Mouse (Mus musculus) midbrain, embryonic 16.5 days (tissue): Measurements from ENCODE around the gene Smarca2. TPM values are rescaled to one million over a fixed set of nuclear protein-coding genes. Genes with fewer than 3 reads are reported as not detected.

Experiments
- ATAC-seq: fragments of 200-750 bp; cut with Nextera tagmentation; 2 replicates; pipeline ENCODE4 v1.8.0; 2017; ENCODE audit warnings: moderate TSS enrichment
- H3K27ac ChIP-seq: fragments of 300-500 bp; sonication (generic); 2 replicates; pipeline ENCODE4 v1.5.1; 2014; ENCODE audit warnings: mild to moderate bottlenecking, low read length, mixed read lengths
- H3K27me3 ChIP-seq: fragments of 300-500 bp; sonication (generic); 2 replicates; pipeline ENCODE4 v1.6.1; 2014; ENCODE audit warnings: low read depth, low read length, mixed read lengths; ENCODE audit not compliant: control insufficient read depth, insufficient read depth
- H3K36me3 ChIP-seq: fragments of 300-500 bp; sonication (generic); 2 replicates; pipeline ENCODE4 v1.6.1; 2014; ENCODE audit warnings: mild to moderate bottlenecking, low read length, moderate library complexity, mixed read lengths; ENCODE audit not compliant: control insufficient read depth, insufficient read depth
- H3K4me1 ChIP-seq: fragments of 300-500 bp; sonication (generic); 2 replicates; pipeline ENCODE4 v1.6.1; 2014; ENCODE audit warnings: mild to moderate bottlenecking, low read length, mixed read lengths; ENCODE audit not compliant: control insufficient read depth, insufficient read depth
- H3K4me2 ChIP-seq: fragments of 300-500 bp; sonication (generic); 2 replicates; pipeline ENCODE4 v1.6.1; 2014; ENCODE audit warnings: mild to moderate bottlenecking, low read length, mixed read lengths
- H3K4me3 ChIP-seq: fragments of 300-500 bp; sonication (generic); 2 replicates; pipeline ENCODE4 v1.5.1; 2014; ENCODE audit warnings: low read depth, mild to moderate bottlenecking, low read length, moderate library complexity, mixed read lengths
- H3K9ac ChIP-seq: fragments of 300-500 bp; sonication (generic); 2 replicates; pipeline ENCODE4 v1.6.1; 2014; ENCODE audit warnings: low read depth, low read length, mixed read lengths
- H3K9me3 ChIP-seq: fragments of 300-500 bp; sonication (generic); replicated peaks from 2 replicates; pipeline ENCODE4 v1.6.1; 2014; ENCODE audit warnings: mild to moderate bottlenecking, low read length, mixed read lengths; ENCODE audit not compliant: control insufficient read depth, poor library complexity, severe bottlenecking
- WGBS: fragments of 180-500 bp; shearing (Covaris S2); extraction: QIAGEN DNeasy Blood & Tissue Kit; methylation state at CpG from one replicate; pipeline ENCODE4 v1.1.7; 2014; 5-methylcytosine and 5-hydroxymethylcytosine counted together
- polyA plus RNA-seq: library from polyadenylated mRNA; unstranded; fragments of >200 nt; fragmentation: Nextera tagmentation; extraction: Ambion mirVana; gene quantifications from 2 replicates; pipeline ENCODE4 v1.2.1, GENCODE M21; 2015

Smarca2 gene
- polyA plus RNA-seq, 1 experiment from 2014 or later = 178 TPM

- H3K4me2 ChIP-seq = no peak overlapping the region
- no peak for ATAC-seq
- no peaks in the 10 kb centered on the region for H3K27me3 ChIP-seq
- H3K4me1 ChIP-seq = peaks cover 7% of the 10 kb centered on the region; the same call in 1 of the 2 replicates
- H3K4me3 ChIP-seq = no peak overlapping the region
- peaks cover 14% of the 10 kb centered on the region for H3K36me3 ChIP-seq
- H3K27ac ChIP-seq = no peak overlapping the region
- H3K9me3 ChIP-seq = no peaks in the 10 kb centered on the region
- WGBS = 93% methylated on average over 8 of the region's 8 CpGs
- no peak overlapping the region for H3K9ac ChIP-seq
Measured at GRCm38 (mm10) chr19:26683731-26684130, 78.9 kb downstream of the Smarca2 start.

- 24% methylated on average over 4 of the region's 4 CpGs for WGBS
- no peaks in the 10 kb centered on the region for H3K4me1 ChIP-seq
- no peak overlapping the region for H3K27ac ChIP-seq
- no peaks in the 10 kb centered on the region for H3K27me3 ChIP-seq
- H3K9me3 ChIP-seq = no peaks in the 10 kb centered on the region
- H3K36me3 ChIP-seq = peaks cover 15% of the 10 kb centered on the region
- no peak for ATAC-seq
- H3K9ac ChIP-seq = no peak overlapping the region
- H3K4me2 ChIP-seq = no peak overlapping the region
- no peak overlapping the region for H3K4me3 ChIP-seq
Measured at GRCm38 (mm10) chr19:26690516-26690915, 85.7 kb downstream of the Smarca2 start.

- H3K27ac ChIP-seq = no peak overlapping the region
- 85% methylated on average over 4 of the region's 4 CpGs for WGBS
- H3K4me2 ChIP-seq = no peak overlapping the region
- H3K4me1 ChIP-seq = no peaks in the 10 kb centered on the region
- H3K9ac ChIP-seq = no peak overlapping the region
- H3K4me3 ChIP-seq = no peak overlapping the region
- peaks cover 19% of the 10 kb centered on the region for H3K36me3 ChIP-seq
- ATAC-seq = no peak
- no peaks in the 10 kb centered on the region for H3K27me3 ChIP-seq
- H3K9me3 ChIP-seq = no peaks in the 10 kb centered on the region
Measured at GRCm38 (mm10) chr19:26697107-26697506, 92.3 kb downstream of the Smarca2 start.

- H3K36me3 ChIP-seq = peaks cover 10% of the 10 kb centered on the region
- WGBS = 86% methylated on average over 10 of the region's 10 CpGs
- no peaks in the 10 kb centered on the region for H3K27me3 ChIP-seq
- no peak overlapping the region for H3K27ac ChIP-seq
- no peak overlapping the region for H3K4me3 ChIP-seq
- no peak overlapping the region for H3K9ac ChIP-seq
- no peak overlapping the region for H3K4me2 ChIP-seq
- H3K9me3 ChIP-seq = no peaks in the 10 kb centered on the region
- no peaks in the 10 kb centered on the region for H3K4me1 ChIP-seq
- no peak for ATAC-seq
Measured at GRCm38 (mm10) chr19:26704545-26705209, 99.8 kb downstream of the Smarca2 start.

GRCm38 (mm10) chr19:26706910-26707309 is 102.1 kb downstream of the Smarca2 start:
- Histone ChIP-seq H3K4me2 (no peak overlapping the region), H3K9me3 (no peaks in the 10 kb centered on the region), H3K9ac (no peak overlapping the region), H3K27me3 (no peaks in the 10 kb centered on the region), H3K27ac (no peak overlapping the region), H3K36me3 (0 out of 2 replicates have a peak, but pooled peaks cover 2% of the 10 kb centered on the region), H3K4me1 (no peaks in the 10 kb centered on the region), H3K4me3 (no peak overlapping the region)
- ATAC-seq = no peak
- 68% methylated on average over 5 of the region's 5 CpGs for WGBS

GRCm38 (mm10) chr19:26709095-26709494 is 104.2 kb downstream of the Smarca2 start:
- Histone ChIP-seq H3K4me3 (no peak overlapping the region), H3K9me3 (no peaks in the 10 kb centered on the region), H3K36me3 (peaks cover 2% of the 10 kb centered on the region; the same call in 1 of the 2 replicates), H3K27ac (no peak overlapping the region), H3K27me3 (no peaks in the 10 kb centered on the region), H3K4me2 (no peak overlapping the region), H3K4me1 (no peaks in the 10 kb centered on the region), H3K9ac (no peak overlapping the region)
- no peak for ATAC-seq
- 74% methylated on average over 12 of the region's 12 CpGs for WGBS

GRCm38 (mm10) chr19:26711268-26711667 is 106.4 kb downstream of the Smarca2 start:
- peaks cover 2% of the 10 kb centered on the region; the same call in 1 of the 2 replicates for H3K36me3 ChIP-seq
- no peak overlapping the region for H3K9ac ChIP-seq
- WGBS = 10% methylated on average over 2 of the region's 2 CpGs
- H3K27ac ChIP-seq = no peak overlapping the region
- no peaks in the 10 kb centered on the region for H3K9me3 ChIP-seq
- no peaks in the 10 kb centered on the region for H3K27me3 ChIP-seq
- no peak overlapping the region for H3K4me3 ChIP-seq
- H3K4me2 ChIP-seq = no peak overlapping the region
- no peak for ATAC-seq
- H3K4me1 ChIP-seq = no peaks in the 10 kb centered on the region

GRCm38 (mm10) chr19:26716217-26716616 is 111.4 kb downstream of the Smarca2 start:
- no peak overlapping the region for H3K27ac ChIP-seq
- no peaks in the 10 kb centered on the region for H3K27me3 ChIP-seq
- H3K4me3 ChIP-seq = no peak overlapping the region
- no peak overlapping the region for H3K9ac ChIP-seq
- no peaks in the 10 kb centered on the region; the same call in 1 of the 2 replicates for H3K4me1 ChIP-seq
- 68% methylated on average over 9 of the region's 9 CpGs for WGBS
- H3K36me3 ChIP-seq = no peaks in the 10 kb centered on the region; the same call in 1 of the 2 replicates
- ATAC-seq = no peak
- H3K9me3 ChIP-seq = no peaks in the 10 kb centered on the region
- no peak overlapping the region for H3K4me2 ChIP-seq

GRCm38 (mm10) chr19:26718221-26718620 is 113.4 kb downstream of the Smarca2 start:
- Histone ChIP-seq H3K4me2 (no peak overlapping the region), H3K4me1 (no peaks in the 10 kb centered on the region; the same call in 1 of the 2 replicates), H3K27ac (no peak overlapping the region), H3K9me3 (no peaks in the 10 kb centered on the region), H3K4me3 (no peak overlapping the region), H3K9ac (no peak overlapping the region), H3K27me3 (no peaks in the 10 kb centered on the region), H3K36me3 (no peaks in the 10 kb centered on the region)
- ATAC-seq = no peak
- 35% methylated on average over 6 of the region's 6 CpGs for WGBS
